Mouse (Mus musculus) granulocyte monocyte progenitor cell, adult 5-6 weeks (primary cell): ENCODE data around the gene Phactr2. TPM values are rescaled to one million over a fixed set of nuclear protein-coding genes. Genes with fewer than 3 reads are reported as not detected.

ENCODE experiments used
- ATAC-seq: replicated peaks from 2 replicates; pipeline ENCODE4 v1.8.0; 2016; ENCODE audit warnings: mild to moderate bottlenecking, moderate TSS enrichment, inconsistent platforms; ENCODE audit not compliant: poor library complexity, severe bottlenecking
- total RNA-seq, 2 experiments: library from RNA; stranded (forward) in 1 of 2; stranded (reverse) in 1 of 2; fragments of 200-712, 200-1000 nt in 1 of 2; fragments of >200 nt in 1 of 2; fragmentation: Nextera tagmentation in 1 of 2; gene quantifications; 2 replicates each; pipeline ENCODE4 v1.2.3; 2014 to 2017

Gene Phactr2
- total RNA-seq, 2 experiments from 2014 or later, result 15.8 to 27.3 TPM

GRCm38 (mm10) chr10:13289252-13289961, 184.8 kb downstream of the Phactr2 start:
- no peak for ATAC-seq

DNA sequence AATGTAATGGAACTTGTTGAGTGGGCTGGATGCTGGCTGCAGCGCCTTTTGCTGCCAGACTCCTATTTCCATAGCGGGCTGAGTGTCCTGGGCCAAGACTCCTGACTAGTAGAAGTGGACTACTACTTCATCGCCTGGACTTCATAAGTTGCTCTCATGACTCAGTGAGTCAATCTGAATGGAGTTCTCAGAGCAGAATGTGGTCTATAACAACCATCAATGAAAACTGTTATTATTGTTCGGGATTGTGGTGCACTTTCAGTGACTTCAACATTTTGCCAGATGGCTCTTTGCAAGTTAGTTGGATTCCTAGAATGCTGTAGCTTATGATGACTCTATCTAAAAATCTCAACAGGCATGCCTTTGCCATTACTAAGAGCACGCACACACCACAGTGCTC, 185.9 kb downstream of the Phactr2 start:
- no peak for ATAC-seq

DNA sequence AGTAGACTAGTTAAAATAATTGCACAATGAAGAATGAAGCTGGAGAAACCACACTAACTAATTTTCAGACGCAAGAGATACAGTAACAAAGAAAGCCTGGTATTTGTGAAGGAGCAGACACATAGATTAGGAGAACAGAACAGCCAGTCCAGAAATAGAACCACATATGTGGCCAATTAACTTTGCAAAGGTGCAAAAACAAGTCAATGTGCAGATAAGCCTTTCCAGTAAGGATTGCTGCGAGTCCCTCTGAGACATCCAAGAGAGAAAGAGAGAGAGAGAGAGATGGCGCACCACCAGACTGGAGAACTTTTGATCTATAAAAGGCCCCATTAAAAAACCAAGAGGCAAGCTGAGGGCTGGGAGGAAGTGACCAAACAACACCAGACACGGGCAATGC, 190.8 kb downstream of the Phactr2 start:
- no peak for ATAC-seq

- ATAC-seq, result no peak
Observed at GRCm38 (mm10) chr10:13280298-13280853, 193.8 kb downstream of the Phactr2 start.

- ATAC-seq, result peak; percentile 65
Observed at GRCm38 (mm10) chr10:13276298-13276697, 197.9 kb downstream of the Phactr2 start.

DNA sequence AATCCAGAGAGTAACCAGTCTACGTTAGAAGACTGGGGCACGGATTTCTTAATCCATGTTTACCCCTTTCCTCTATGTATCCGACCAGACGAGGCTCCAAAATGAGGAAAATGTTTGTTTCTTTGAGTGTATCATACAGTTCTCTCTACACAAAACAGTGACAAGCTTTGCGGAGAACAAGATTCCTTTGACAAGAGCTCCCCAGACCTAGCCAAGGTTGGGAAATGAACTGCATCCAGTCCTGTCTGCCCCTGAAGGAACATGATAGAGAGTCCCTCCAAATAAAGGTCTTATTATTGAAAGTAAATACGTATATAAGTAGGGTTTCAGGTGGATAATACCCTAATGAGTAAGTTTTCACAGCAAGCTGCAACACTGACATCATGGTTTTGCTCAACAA, 199.1 kb downstream of the Phactr2 start:
- no peak for ATAC-seq

- no peak for ATAC-seq
Observed at GRCm38 (mm10) chr10:13274699-13275098, 199.5 kb downstream of the Phactr2 start.

- ATAC-seq, result peak; percentile 90
Observed at GRCm38 (mm10) chr10:13273756-13274155, 200.5 kb downstream of the Phactr2 start.

- ATAC-seq, result no peak
Observed at GRCm38 (mm10) chr10:13271716-13272115, 202.5 kb downstream of the Phactr2 start.

DNA sequence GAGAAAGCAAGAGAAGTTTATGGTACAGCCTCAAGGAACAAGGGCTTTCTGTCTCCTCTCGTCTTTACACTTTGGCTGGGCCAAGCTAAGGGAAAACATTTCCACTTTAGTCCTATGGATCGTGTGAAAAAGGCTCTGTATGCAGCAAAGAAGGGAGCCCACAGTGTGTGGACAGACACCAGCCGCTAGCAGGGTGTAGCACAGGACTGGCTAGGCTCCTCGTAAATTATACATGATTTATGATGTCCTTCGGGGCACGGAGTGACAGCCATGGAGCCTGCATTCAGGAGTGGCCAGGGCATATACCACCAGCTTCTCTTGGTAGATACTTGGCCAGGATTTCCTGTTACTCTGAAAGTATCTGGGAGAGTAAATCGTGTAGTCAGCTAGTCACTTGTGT, 203.1 kb downstream of the Phactr2 start:
- ATAC-seq, result no peak

DNA sequence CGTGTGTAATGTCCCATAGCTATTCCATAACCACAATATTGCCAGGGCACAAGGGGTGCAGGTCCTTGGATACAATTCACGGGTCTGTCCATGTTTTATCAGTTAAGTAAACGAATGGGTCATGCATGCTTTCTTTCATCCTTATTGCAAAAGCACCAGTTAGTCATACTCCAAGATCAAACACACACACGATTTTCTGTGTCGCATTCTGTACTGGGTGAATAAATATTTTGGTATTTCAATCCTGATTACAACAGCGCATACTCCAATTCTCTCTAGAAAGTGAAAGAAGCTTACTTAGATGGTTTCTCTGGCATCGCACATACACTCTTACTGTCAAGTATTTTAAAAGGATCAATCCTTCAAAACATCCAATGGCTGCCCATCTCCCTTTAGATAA, 203.9 kb downstream of the Phactr2 start:
- ATAC-seq, result no peak

- no peak for ATAC-seq
Observed at GRCm38 (mm10) chr10:13259251-13259650, 215.0 kb downstream of the Phactr2 start.

GRCm38 (mm10) chr10:13256196-13256595, 218.0 kb downstream of the Phactr2 start:
- ATAC-seq, result no peak

GRCm38 (mm10) chr10:13250280-13250679, 223.9 kb downstream of the Phactr2 start:
- ATAC-seq, result no peak

- ATAC-seq, result no peak
Observed at GRCm38 (mm10) chr10:13249126-13249525, 225.1 kb downstream of the Phactr2 start.

- ATAC-seq, result no peak
Observed at GRCm38 (mm10) chr10:13245714-13246113, 228.5 kb downstream of the Phactr2 start.

- no peak for ATAC-seq
Observed at GRCm38 (mm10) chr10:13244192-13244591, 230.0 kb downstream of the Phactr2 start.

GRCm38 (mm10) chr10:13240431-13240830, 233.8 kb downstream of the Phactr2 start:
- no peak for ATAC-seq

GRCm38 (mm10) chr10:13238188-13238587, 236.0 kb downstream of the Phactr2 start:
- ATAC-seq, result no peak

DNA sequence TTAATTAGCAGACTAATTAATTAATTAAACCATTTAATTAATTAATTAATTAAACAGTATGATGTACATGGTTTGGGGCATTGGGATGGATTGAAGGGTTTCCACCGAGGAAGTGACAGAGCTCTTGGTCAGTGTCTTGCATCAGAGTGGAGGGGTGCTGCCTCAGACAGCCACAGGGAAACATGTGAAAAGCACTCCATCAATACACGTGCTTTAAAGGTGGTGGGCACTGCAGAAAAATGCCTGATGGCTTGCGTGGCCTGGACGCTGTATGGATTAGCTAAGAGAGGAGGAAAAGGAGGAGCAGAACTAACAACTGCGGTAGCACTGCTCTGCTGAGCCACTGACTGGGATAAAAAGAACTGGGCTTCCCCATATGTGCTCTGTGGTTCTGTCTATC, 237.3 kb downstream of the Phactr2 start:
- no peak for ATAC-seq

DNA sequence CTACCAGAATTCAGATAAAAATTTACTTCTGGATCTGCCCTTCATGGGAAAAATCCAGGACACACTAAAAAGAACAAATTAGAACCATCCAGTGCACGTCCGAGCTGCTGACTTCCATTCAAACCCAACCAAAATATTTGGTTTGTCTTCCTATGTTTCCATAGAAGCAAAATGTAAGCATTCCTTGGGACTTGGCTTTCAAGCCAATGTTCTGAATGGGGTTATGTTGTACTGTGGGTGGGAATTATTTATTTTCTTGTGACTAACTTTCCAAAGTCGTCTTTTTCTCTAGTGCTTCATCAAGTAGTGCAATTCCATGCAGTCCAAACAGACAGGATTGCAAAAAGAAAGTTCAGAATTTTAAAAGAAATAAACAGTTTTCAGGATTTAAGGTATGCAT, 239.7 kb downstream of the Phactr2 start:
- ATAC-seq, result no peak

DNA sequence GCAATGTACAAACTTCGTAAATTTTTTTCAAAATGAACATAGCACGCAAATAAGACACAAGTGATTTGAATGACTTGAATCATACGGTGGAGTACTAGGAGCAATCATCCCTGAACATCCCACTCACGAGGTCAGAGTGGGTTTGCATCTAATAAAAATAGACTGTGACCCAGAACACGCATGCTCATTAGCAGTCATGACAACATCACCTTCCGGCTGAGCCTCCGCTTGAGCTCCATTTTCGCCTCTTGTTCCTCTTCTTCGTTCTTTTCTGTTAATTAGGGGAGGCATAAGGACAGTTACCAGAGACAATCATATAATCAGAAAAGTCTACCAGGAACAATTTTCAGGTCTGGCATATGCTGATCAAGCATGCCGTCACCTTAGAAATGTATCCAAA, 240.3 kb downstream of the Phactr2 start:
- ATAC-seq, result no peak
